Comparison of ENCODE assay signal across 28 mouse cellular contexts in genomic region chr3:84641391-84641790, GRCm38 (mm10). TPM values are rescaled to one million over a fixed set of nuclear protein-coding genes. Genes with fewer than 3 reads are reported as not detected.
"Had no signal": no experiment of that assay in that cellular context is flagged by ENCODE, and none has a peak within 500 bp of the region (broad histone marks: within the 10 kb centered on the region; RNA-seq: fewer than 3 reads in every experiment).

No protein-coding gene starts in this region.

- H3K9me3 ChIP-seq: heart, embryonic 10.5 days; heart, embryonic 12.5 days; hindbrain, embryonic 13.5 days; hindbrain, embryonic 15.5 days; limb, embryonic 10.5 days; limb, embryonic 12.5 days; liver, embryonic 13.5 days had no signal

- H3K9ac ChIP-seq: heart, embryonic 12.5 days; hindbrain, embryonic 13.5 days; hindbrain, embryonic 15.5 days; limb, embryonic 12.5 days; liver, embryonic 13.5 days had no signal

- DNase-seq: gastrocnemius, postnatal 14 days; gastrocnemius, postnatal 36 days; heart, adult 18-20 months; heart, postnatal 10 days; kidney, adult 11 months; kidney, adult 2 months; kidney, adult 9 months; kidney, postnatal 10 days; kidney, postnatal 25 days; kidney, postnatal 4 days; liver; liver, embryonic 13.5 days had no signal

- H3K4me2 ChIP-seq: heart, embryonic 12.5 days; hindbrain, embryonic 13.5 days; hindbrain, embryonic 15.5 days; limb, embryonic 12.5 days; liver, embryonic 11.5 days; liver, embryonic 13.5 days had no signal

- H3K36me3 ChIP-seq: heart, embryonic 10.5 days; heart, embryonic 12.5 days; hindbrain, embryonic 13.5 days; hindbrain, embryonic 15.5 days; limb, embryonic 10.5 days; limb, embryonic 12.5 days; liver, embryonic 13.5 days had no signal

- H3K27ac ChIP-seq: heart, embryonic 10.5 days; hindbrain, embryonic 13.5 days; hindbrain, embryonic 15.5 days; hindbrain, postnatal 0 days; layer of hippocampus, adult 2 months; left cerebral cortex, adult 2 months; limb, embryonic 10.5 days; limb, embryonic 12.5 days; liver, embryonic 13.5 days had no signal

- H3K4me3 ChIP-seq: heart, embryonic 10.5 days; heart, embryonic 12.5 days; hindbrain, embryonic 13.5 days; hindbrain, embryonic 15.5 days; layer of hippocampus, adult 2 months; left cerebral cortex, adult 2 months; limb, embryonic 10.5 days; limb, embryonic 12.5 days; liver, embryonic 13.5 days had no signal

- ATAC-seq: hindbrain, postnatal 0 days; intestine, embryonic 16.5 days had no signal

- H3K27me3 ChIP-seq: heart, embryonic 12.5 days; hindbrain, embryonic 15.5 days; liver, embryonic 13.5 days had no signal

RNA-seq across cellular contexts. Expression of gene Tigd4, which starts 48.0 kb away (rescaled TPM):
- total RNA-seq: heart, adult 18-20 months; hematopoietic stem cell, adult 5-6 weeks; hindbrain, postnatal 0 days; layer of hippocampus, postnatal 25 days; left cerebral cortex, adult 2 months; left cerebral cortex, postnatal 14 days had no signal
- polyA plus RNA-seq: gonadal fat pad, adult 2 months; heart, embryonic 10.5 days; heart, embryonic 12.5 days; hindbrain, embryonic 13.5 days; hindbrain, embryonic 15.5 days; hindbrain, postnatal 0 days; intestine, embryonic 14.5 days; intestine, embryonic 16.5 days; kidney, adult 2 months; limb, embryonic 10.5 days; liver, embryonic 11.5 days had no signal
